Mouse (Mus musculus) kidney, adult 2 months (tissue): ENCODE data around the gene Gtsf1.

Experiments used
- CTCF ChIP-seq: fragments of 200-500 bp; conservative IDR thresholded peaks from 2 replicates; pipeline ENCODE4 v1.5.1; 2011; ENCODE audit warnings: low read depth, mild to moderate bottlenecking, control low read depth, low read length, moderate library complexity, mixed read lengths; ENCODE audit not compliant: insufficient read depth, insufficient read length
- POLR2A ChIP-seq: fragments of 200-500 bp; IDR thresholded peaks from one replicate; pipeline ENCODE4 v1.6.1; 2011; ENCODE audit warnings: low read depth, low read length, control low read depth

DNA sequence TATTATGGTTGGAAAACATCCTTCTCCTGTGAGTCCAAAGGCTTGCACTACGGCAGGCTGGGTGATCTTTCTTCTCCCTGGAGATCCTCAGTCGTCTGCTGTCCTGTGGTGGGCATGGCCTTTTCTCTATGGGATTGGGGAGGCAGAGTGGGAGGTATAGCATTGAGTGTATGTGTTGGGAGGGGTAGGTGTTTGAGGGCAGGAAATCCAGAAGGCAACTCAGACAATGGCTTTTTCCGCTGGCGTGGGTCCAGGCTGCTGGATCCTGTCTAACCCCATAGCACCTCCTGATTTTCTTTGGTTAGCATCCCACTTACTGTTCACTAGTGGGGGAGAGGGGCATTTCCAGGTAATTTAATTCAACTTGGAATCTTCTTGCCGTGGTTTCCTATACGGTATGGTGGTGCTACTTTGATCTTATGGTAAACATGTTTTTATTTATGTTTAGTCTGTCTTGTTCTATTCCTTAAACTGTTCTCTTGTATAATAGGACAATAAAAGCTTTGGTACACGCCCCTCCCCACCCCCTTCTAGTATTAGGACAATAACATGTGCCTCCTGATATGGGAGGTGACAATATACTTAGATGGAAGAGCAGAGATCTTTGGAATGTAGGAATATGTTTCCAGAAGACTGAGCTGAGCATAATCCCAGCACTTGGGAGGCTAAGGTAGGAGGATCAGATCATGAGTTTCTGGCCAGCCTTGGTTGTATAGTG, 46.3 kb downstream of the Gtsf1 start:
- TF ChIP-seq CTCF, result no peak
- TF ChIP-seq POLR2A, result no peak
